Mouse (Mus musculus) natural killer cell, adult 2 months (primary cell): ENCODE measurements at regions not wholly inside any gene's neighbourhood (a gene's known extent, or its start where the extent isn't known, plus 50 kb on each side); places are given as distances from the start of the nearest gene placed in this dataset.
A peak's percentile ranks its signal among the peaks of the same experiment; 100 is the strongest.

Experiments
- DNase-seq, 2 experiments: peaks; one replicate each; pipeline ENCODE4 v3.0.0; 2022; ENCODE audit warnings: low spot score in 2 of 2

GRCm38 (mm10) chr13:51930301-51930747 is 83.8 kb downstream of the Gadd45g start:
- no peak for DNase-seq

GRCm38 (mm10) chr13:51930931-51931330 is 84.5 kb downstream of the Gadd45g start:
- no peak for DNase-seq

DNA sequence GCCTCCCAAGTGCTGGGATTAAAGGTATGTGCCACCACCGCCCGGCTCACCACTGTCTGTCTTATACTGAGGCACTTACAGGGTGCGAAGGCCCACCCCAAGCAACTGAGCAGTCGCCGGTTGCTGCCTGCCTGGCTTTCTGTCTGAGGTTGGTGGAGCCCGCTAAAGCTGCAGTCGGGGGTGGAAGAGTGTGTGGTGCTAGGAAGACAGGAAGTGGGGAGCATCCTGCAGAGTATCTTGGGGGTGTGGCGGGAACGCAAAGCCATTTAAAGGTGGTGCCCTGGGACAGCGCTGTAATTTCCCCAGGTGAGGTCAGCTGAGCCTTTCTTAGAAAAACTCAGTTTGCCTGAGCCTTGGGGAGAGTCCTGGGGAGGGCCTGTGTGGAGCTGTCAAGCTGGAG is 89.3 kb downstream of the Gadd45g start:
- DNase-seq: peak; percentile 12 to 18

DNA sequence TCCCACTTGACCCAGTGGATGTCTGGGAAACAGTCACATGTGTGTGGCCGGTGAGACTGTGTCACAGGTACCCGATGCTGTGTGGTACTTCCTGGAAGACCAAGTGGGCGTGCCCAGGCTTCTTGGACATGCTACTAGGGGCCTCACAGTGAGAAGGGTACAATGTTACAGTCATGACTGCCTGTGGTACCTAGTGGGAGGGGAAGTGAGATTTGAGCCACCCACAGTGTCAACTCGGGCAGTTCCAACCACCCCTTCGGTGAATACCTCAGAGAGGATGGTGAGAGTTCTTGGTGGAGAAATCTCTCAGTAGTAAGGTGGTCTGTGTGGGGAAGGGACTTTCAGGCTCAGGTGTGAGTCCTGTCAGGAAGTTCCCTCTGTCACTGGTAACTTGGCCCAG is 90.0 kb downstream of the Gadd45g start:
- DNase-seq: peak; percentile 59 to 75

GRCm38 (mm10) chr13:51937898-51938297 is 91.4 kb downstream of the Gadd45g start:
- DNase-seq: no peak

GRCm38 (mm10) chr13:51939262-51939661 is 92.8 kb downstream of the Gadd45g start:
- DNase-seq: no peak

DNA sequence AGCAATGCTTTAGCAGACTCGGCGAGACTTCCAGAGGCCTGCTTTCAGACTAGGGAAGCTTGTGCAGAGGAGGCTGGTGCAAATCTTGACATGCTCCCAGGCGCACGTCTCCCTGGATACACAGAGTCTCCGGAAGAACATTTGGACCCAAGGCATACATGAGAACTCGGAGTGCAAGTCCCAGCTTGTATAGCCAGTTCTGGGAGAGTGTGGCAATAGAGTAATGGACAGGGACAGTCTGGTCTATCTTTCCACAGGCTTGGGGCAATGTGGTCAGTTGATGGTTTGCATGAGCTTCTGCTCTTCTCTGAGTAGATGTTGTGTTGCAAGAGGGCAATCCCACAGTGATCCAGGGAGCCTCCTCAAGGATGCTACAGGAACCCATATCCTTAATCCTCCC is 93.2 kb downstream of the Gadd45g start:
- no peak for DNase-seq

GRCm38 (mm10) chr13:51946171-51946570 is 99.7 kb downstream of the Gadd45g start:
- DNase-seq: peak; percentile 33 to 51

GRCm38 (mm10) chr13:51948896-51949295 is 102.4 kb downstream of the Gadd45g start:
- no peak for DNase-seq

DNA sequence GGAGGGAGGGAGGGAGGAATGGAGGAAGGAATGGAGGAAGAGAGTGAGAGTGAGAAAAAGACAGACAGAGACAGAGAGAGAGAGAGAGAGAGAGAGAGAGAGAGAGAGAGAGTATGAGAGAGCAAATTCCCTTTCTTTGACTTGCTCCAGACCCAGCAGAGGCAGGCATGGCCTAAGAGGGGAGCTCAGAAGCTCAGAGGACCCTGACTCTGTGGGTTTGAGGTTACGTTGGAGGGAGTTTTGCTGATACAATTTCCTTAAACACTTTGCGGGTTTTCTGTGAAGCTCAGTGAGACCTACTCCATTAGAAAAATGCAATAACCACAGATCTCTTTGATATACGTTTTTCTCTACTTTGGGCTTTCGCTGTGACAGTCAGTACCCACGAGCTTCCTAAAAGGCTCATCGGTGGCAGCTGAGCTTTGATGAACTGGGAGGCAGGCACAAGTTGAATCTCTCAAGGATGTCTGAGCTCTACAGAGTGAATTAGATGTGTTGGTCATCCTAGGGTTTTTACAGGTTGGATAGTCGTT is 105.1 kb downstream of the Gadd45g start:
- DNase-seq: no peak

GRCm38 (mm10) chr13:51953084-51953483 is 106.6 kb downstream of the Gadd45g start:
- DNase-seq: no peak

GRCm38 (mm10) chr13:51953569-51953968 is 107.1 kb downstream of the Gadd45g start:
- DNase-seq: no peak

GRCm38 (mm10) chr13:51957101-51957500 is 110.6 kb downstream of the Gadd45g start:
- DNase-seq: no peak

DNA sequence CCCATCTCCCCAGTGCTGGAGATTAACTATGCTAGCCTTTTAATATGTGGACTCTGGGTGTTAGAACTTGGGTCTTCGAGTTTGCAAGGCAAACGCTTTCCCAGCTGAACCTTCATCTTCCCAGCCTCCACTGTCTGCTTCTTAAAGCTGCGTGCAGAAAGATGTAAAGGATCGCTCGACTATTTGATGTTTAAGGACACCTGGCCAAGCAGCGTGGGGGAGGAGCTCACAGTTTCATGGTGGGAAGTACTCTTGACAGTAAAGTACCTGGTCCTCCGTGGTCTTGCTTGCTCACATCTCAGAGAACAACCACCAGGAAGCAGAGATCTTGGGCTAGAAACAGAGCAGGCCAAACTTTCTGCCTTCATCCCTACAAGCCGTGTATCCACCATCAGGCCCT is 113.1 kb downstream of the Gadd45g start:
- DNase-seq: no peak

- no peak for DNase-seq
Measured at GRCm38 (mm10) chr13:51960262-51960661, 113.8 kb downstream of the Gadd45g start.

- no peak for DNase-seq
Measured at GRCm38 (mm10) chr13:51962191-51962611, 115.7 kb downstream of the Gadd45g start.

DNA sequence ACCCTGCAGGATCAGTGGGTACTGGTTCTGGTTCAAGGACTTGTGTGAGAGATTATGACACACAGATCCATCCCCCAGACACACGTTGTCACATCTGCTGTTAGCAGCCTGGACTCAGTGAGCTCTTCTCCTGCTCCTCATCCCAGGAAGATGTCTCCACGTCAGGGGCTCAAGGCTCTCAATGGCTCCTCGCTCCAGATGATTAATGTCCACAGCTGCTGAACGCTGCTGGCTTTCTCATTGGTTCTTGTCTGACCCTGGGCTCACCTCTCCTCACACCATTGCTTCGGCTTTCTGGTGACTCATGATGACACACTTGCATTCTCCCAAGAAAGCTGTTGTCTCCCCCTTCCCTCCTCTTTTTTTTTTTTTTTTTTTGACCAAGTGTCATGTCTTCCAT is 116.2 kb downstream of the Gadd45g start:
- DNase-seq: no peak

GRCm38 (mm10) chr13:51963966-51964365 is 117.5 kb downstream of the Gadd45g start:
- no peak for DNase-seq

- DNase-seq: peak; percentile 54 to 65
Measured at GRCm38 (mm10) chr13:51964416-51964815, 117.9 kb downstream of the Gadd45g start.

DNA sequence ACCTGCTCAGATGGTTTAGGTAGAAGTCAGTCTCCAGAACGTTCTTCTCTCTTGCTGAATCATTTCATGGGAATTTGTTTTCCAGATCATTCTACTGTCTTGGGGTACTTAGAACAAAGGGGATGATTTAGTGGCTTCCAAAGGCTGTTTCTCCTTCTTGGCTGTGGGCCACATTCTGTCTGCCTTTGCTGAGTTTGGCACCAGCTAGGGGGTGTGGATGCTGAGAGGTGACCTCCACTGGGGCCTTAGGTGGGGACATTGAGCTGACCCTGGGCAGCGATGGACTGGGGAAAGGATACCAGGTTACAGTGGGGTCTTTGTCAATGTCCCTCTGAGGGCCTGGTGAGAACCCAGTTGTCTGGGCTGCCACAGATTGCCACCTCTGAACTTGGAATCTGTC is 118.4 kb downstream of the Gadd45g start:
- no peak for DNase-seq

GRCm38 (mm10) chr13:51968103-51968502 is 121.6 kb downstream of the Gadd45g start:
- DNase-seq: no peak

GRCm38 (mm10) chr13:51968796-51969195 is 122.3 kb downstream of the Gadd45g start:
- no peak for DNase-seq

GRCm38 (mm10) chr13:51970051-51970450 is 123.6 kb downstream of the Gadd45g start:
- peak; percentile 75 to 84 for DNase-seq

GRCm38 (mm10) chr13:51972656-51973310 is 126.3 kb downstream of the Gadd45g start:
- no peak for DNase-seq
